Mouse (Mus musculus) mouse embryonic stem cell (cell line): ENCODE measurements around the gene Gpr156.

Experiments used
- in situ Hi-C, 2 experiments: fragments of 300-500 bp; cut with MboI; formaldehyde crosslinking; loops; 1 replicate in 1 of 2; 3 replicates in 1 of 2; pipeline ENCODE4 v1.14.3; 2019 to 2020; ENCODE audit warnings: low sequenced_read_pairs in 2 of 2, low pct_unique_long_range_greater_than_20kb in 1 of 2, mixed read lengths in 1 of 2; ENCODE audit not compliant: unreplicated experiment in 1 of 2

Gene Gpr156

GRCm38 (mm10) chr16:37901318-37901717 lies 15.0 kb upstream of the Gpr156 start:
- in situ Hi-C loops: no loop called here

- in situ Hi-C loops: no loop called here
Measured at GRCm38 (mm10) chr16:37906456-37906855, 9.8 kb upstream of the Gpr156 start.

- in situ Hi-C loops: loop anchor here in 1 of 2 experiments (10.0 kb wide), 1 partner anchor 216 kb away; no protein-coding TSS in a partner anchor
Measured at GRCm38 (mm10) chr16:37911086-37911485, 5.2 kb upstream of the Gpr156 start.

- in situ Hi-C loops: loop anchor here in 1 of 2 experiments (10.0 kb wide), 1 partner anchor 222 kb away; no protein-coding TSS in a partner anchor
Measured at GRCm38 (mm10) chr16:37916818-37917201, 514 bp downstream of the Gpr156 start.

- in situ Hi-C loops: loop anchor here in 1 of 2 experiments (10.0 kb wide), 1 partner anchor 224 kb away; no protein-coding TSS in a partner anchor
Measured at GRCm38 (mm10) chr16:37919000-37919399, 2.7 kb downstream of the Gpr156 start.

GRCm38 (mm10) chr16:37920842-37921409 lies 4.6 kb downstream of the Gpr156 start:
- in situ Hi-C loops: no loop called here

- in situ Hi-C loops: loop anchor here in 1 of 2 experiments (25.0 kb wide), 1 partner anchor 561 kb away; no protein-coding TSS in a partner anchor
Measured at GRCm38 (mm10) chr16:37926087-37926486, 9.8 kb downstream of the Gpr156 start.

GRCm38 (mm10) chr16:37927117-37927516 lies 10.8 kb downstream of the Gpr156 start:
- in situ Hi-C loops: loop anchor here in 1 of 2 experiments (25.0 kb wide), 1 partner anchor 560 kb away; no protein-coding TSS in a partner anchor

- in situ Hi-C loops: loop anchor here in 1 of 2 experiments (25.0 kb wide), 1 partner anchor 558 kb away; no protein-coding TSS in a partner anchor
Measured at GRCm38 (mm10) chr16:37929006-37929405, 12.7 kb downstream of the Gpr156 start.

- in situ Hi-C loops: loop anchor here in 1 of 2 experiments (25.0 kb wide), 1 partner anchor 558 kb away; no protein-coding TSS in a partner anchor
Measured at GRCm38 (mm10) chr16:37929626-37930025, 13.3 kb downstream of the Gpr156 start.

- in situ Hi-C loops: loop anchor here in 1 of 2 experiments (25.0 kb wide), 1 partner anchor 552 kb away; no protein-coding TSS in a partner anchor
Measured at GRCm38 (mm10) chr16:37934932-37935331, 18.6 kb downstream of the Gpr156 start.

- in situ Hi-C loops: loop anchor here in 1 of 2 experiments (25.0 kb wide), 1 partner anchor 550 kb away; no protein-coding TSS in a partner anchor
Measured at GRCm38 (mm10) chr16:37937276-37937675, 21.0 kb downstream of the Gpr156 start.

GRCm38 (mm10) chr16:37938125-37939081 lies 22.1 kb downstream of the Gpr156 start:
- in situ Hi-C loops: loop anchor here in 1 of 2 experiments (25.0 kb wide), 1 partner anchor 549 kb away; no protein-coding TSS in a partner anchor

- in situ Hi-C loops: loop anchor here in 1 of 2 experiments (25.0 kb wide), 1 partner anchor 548 kb away; no protein-coding TSS in a partner anchor
Measured at GRCm38 (mm10) chr16:37939082-37939863, 23.0 kb downstream of the Gpr156 start.

GRCm38 (mm10) chr16:37940291-37940690 lies 24.0 kb downstream of the Gpr156 start:
- in situ Hi-C loops: loop anchor here in 1 of 2 experiments (25.0 kb wide), 1 partner anchor 547 kb away; no protein-coding TSS in a partner anchor

- in situ Hi-C loops: loop anchor here in 1 of 2 experiments (25.0 kb wide), 1 partner anchor 544 kb away; no protein-coding TSS in a partner anchor
Measured at GRCm38 (mm10) chr16:37943701-37944100, 27.4 kb downstream of the Gpr156 start.

- in situ Hi-C loops: loop anchor here in 1 of 2 experiments (25.0 kb wide), 1 partner anchor 542 kb away; no protein-coding TSS in a partner anchor
Measured at GRCm38 (mm10) chr16:37945031-37945796, 28.9 kb downstream of the Gpr156 start.
